Comparison of ENCODE assay signal across 23 mouse cellular contexts in the genomic region with DNA sequence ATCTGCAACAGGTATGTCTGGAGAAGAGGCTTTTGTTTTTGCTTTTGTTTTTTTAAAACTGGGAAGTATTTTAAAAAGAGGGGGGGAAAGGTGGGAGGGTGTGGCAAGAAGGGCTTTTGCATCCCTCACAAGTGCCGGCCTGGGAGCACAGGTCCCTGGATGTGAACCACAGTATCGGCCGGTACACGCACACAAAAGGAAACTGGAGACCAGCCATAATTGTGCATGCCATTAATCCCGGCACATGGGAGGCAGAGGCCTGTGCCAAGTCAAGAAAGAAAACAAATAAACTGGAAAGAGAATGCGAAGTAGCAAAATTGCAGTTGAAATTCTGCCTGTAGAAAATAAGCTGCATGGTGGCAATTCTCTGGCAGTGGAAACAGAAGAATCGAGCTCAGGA. TPM values are rescaled to one million over a fixed set of nuclear protein-coding genes. Genes with fewer than 3 reads are reported as not detected.
A peak's percentile ranks its signal among the peaks of the same experiment; 100 is the strongest.
DNase-seq lines count a peak whose midpoint lies in the region; ATAC-seq and TF ChIP-seq lines count a peak whose summit lies in the region.
"Had no signal": no experiment of that assay in that cellular context is flagged by ENCODE, and none has a peak within 500 bp of the region (broad histone marks: within the 10 kb centered on the region; RNA-seq: fewer than 3 reads in every experiment).

No protein-coding gene starts in this region.

- WGBS in heart, embryonic 11.5 days (ENCODE audit: insufficient replicate concordance) = 93% methylated on average over 7 of the region's 7 CpGs
- 58% methylated on average over 7 of the region's 7 CpGs for WGBS in lung, postnatal 0 days

- no peak for TF ChIP-seq CTCF in layer of hippocampus, adult 2 months (conservative IDR thresholded peaks at IDR 0.05)
- TF ChIP-seq CTCF in lung, postnatal 0 days (IDR thresholded peaks at IDR 0.05) = no peak

- H3K9me3 ChIP-seq in heart, embryonic 11.5 days (replicated peaks; ENCODE audit: control insufficient read depth, low read length) = no peaks in the 10 kb centered on the region
- no peaks in the 10 kb centered on the region for H3K9me3 ChIP-seq in lung, postnatal 0 days (ENCODE audit: low read length)
- H3K9me3 ChIP-seq: embryonic facial prominence, embryonic 10.5 days; embryonic facial prominence, embryonic 12.5 days; forebrain, embryonic 13.5 days; forebrain, embryonic 15.5 days; G1E had no signal

- no peak overlapping the region for H3K4me2 ChIP-seq in heart, embryonic 11.5 days
- no peak overlapping the region for H3K4me2 ChIP-seq in lung, postnatal 0 days (replicated peaks; ENCODE audit: low read depth, low read length)
- H3K4me2 ChIP-seq: embryonic facial prominence, embryonic 12.5 days; forebrain, embryonic 13.5 days; forebrain, embryonic 15.5 days had no signal

- TF ChIP-seq EP300 in lung, postnatal 0 days (IDR thresholded peaks at IDR 0.05) = no peak

- no peaks in the 10 kb centered on the region for H3K27me3 ChIP-seq in heart, embryonic 11.5 days (ENCODE audit: control insufficient read depth, insufficient read depth, low read length)
- H3K27me3 ChIP-seq in lung, postnatal 0 days (replicated peaks; ENCODE audit: insufficient read depth, low read length) = no peaks in the 10 kb centered on the region
- H3K27me3 ChIP-seq: CH12.LX; embryonic facial prominence, embryonic 12.5 days; forebrain, embryonic 13.5 days; forebrain, embryonic 15.5 days; Patski had no signal

- ATAC-seq in heart, embryonic 11.5 days (replicated peaks; ENCODE audit: insufficient number of reproducible peaks, low FRiP score, low TSS enrichment) = no peak
- no peak for ATAC-seq in lung, postnatal 0 days
- ATAC-seq: activated CD4-positive, CD25-positive, alpha-beta regulatory T cell, adult 4 months; CD4-positive, CD25-positive, alpha-beta regulatory T cell, adult 4 months; forebrain, embryonic 13.5 days; forebrain, embryonic 15.5 days; Patski had no signal

- peaks cover 38% of the 10 kb centered on the region for H3K36me3 ChIP-seq in heart, embryonic 11.5 days (ENCODE audit: control insufficient read depth, insufficient read depth, low read length)
- H3K36me3 ChIP-seq in lung, postnatal 0 days (ENCODE audit: insufficient read depth, low read length) = peaks cover 51% of the 10 kb centered on the region

- H3K4me1 ChIP-seq in heart, embryonic 11.5 days (ENCODE audit: control insufficient read depth, insufficient read depth, low read length) = no peaks in the 10 kb centered on the region
- no peaks in the 10 kb centered on the region for H3K4me1 ChIP-seq in lung, postnatal 0 days (ENCODE audit: insufficient read depth, low read depth, low read length)
- H3K4me1 ChIP-seq: embryonic facial prominence, embryonic 10.5 days; embryonic facial prominence, embryonic 12.5 days; forebrain, embryonic 13.5 days; forebrain, embryonic 15.5 days had no signal

- H3K27ac ChIP-seq in heart, embryonic 11.5 days (ENCODE audit: low read depth, low read length) = no peak overlapping the region
- H3K27ac ChIP-seq in layer of hippocampus, adult 2 months = peak overlapping the region; percentile 84
- no peak overlapping the region for H3K27ac ChIP-seq in lung, postnatal 0 days (ENCODE audit: low read length)
- H3K27ac ChIP-seq: embryonic facial prominence, embryonic 10.5 days; embryonic facial prominence, embryonic 12.5 days; forebrain, embryonic 13.5 days; forebrain, embryonic 15.5 days had no signal

- DNase-seq in heart, adult 11 months = peak; percentile 95
- no peak for DNase-seq in layer of hippocampus, adult 2 months (ENCODE audit: low spot score in 2 of 2)
- DNase-seq in layer of hippocampus, adult 9-10 months (ENCODE audit: low spot score) = no peak
- DNase-seq in lung, postnatal 10 days = peak; percentile 25
- no peak for DNase-seq in lung, postnatal 0 days (ENCODE audit: low spot score)
- DNase-seq: adrenal gland, adult 8-10 months; adrenal gland, postnatal 14 days; adrenal gland, postnatal 36 days; B cell, adult 2 months; cerebellum, adult 2 months; cerebellum, adult 9-10 months; cerebellum, postnatal 10 days; cerebellum, postnatal 25 days had no signal

- no peak overlapping the region for H3K4me3 ChIP-seq in heart, embryonic 11.5 days (ENCODE audit: low read depth, low read length)
- H3K4me3 ChIP-seq in layer of hippocampus, adult 2 months = no peak overlapping the region
- no peak overlapping the region for H3K4me3 ChIP-seq in lung, postnatal 0 days (ENCODE audit: low read depth, low read length)
- H3K4me3 ChIP-seq: embryonic facial prominence, embryonic 10.5 days; embryonic facial prominence, embryonic 12.5 days; forebrain, embryonic 13.5 days; forebrain, embryonic 15.5 days had no signal

- H3K9ac ChIP-seq in heart, embryonic 11.5 days (ENCODE audit: low read depth, low read length) = no peak overlapping the region
- no peak overlapping the region for H3K9ac ChIP-seq in lung, postnatal 0 days (replicated peaks; ENCODE audit: low read depth)
- H3K9ac ChIP-seq: embryonic facial prominence, embryonic 12.5 days; forebrain, embryonic 13.5 days; forebrain, embryonic 15.5 days had no signal

RNA-seq across cellular contexts. Expression of a gene that starts 14.9 kb away (rescaled TPM):
- 53.9 and 56.9 TPM in 2 replicates for polyA plus RNA-seq in heart, embryonic 11.5 days (2014; fragmentation: Nextera tagmentation; extraction: Ambion mirVana)
- total RNA-seq in layer of hippocampus, adult 2 months (2021) = 10 to 100 TPM; 43.4 to 47.9 TPM
- 25.4 and 26.7 TPM in 2 replicates for polyA plus RNA-seq in lung, postnatal 0 days (2015; fragmentation: Nextera tagmentation; extraction: Ambion mirVana)

RNA-seq across cellular contexts. Expression of a gene that starts 27.3 kb away (rescaled TPM):
- polyA plus RNA-seq in heart, embryonic 11.5 days (2014; fragmentation: Nextera tagmentation; extraction: Ambion mirVana) = 6.0 and 8.0 TPM in 2 replicates
- total RNA-seq in layer of hippocampus, adult 2 months (2021) = 10 to 100 TPM; 24.8 to 24.9 TPM
- polyA plus RNA-seq in lung, postnatal 0 days (2015; fragmentation: Nextera tagmentation; extraction: Ambion mirVana) = 13.4 and 16.3 TPM in 2 replicates

RNA-seq across cellular contexts. Expression of a gene that starts 38.2 kb away (rescaled TPM):
- 0.08 and 0.17 TPM in 2 replicates for polyA plus RNA-seq in heart, embryonic 11.5 days (2014; fragmentation: Nextera tagmentation; extraction: Ambion mirVana)
- total RNA-seq in layer of hippocampus, adult 2 months (2021) = 1 to 10 TPM; 1.3 to 1.9 TPM
- 0.13 and 0.32 TPM in 2 replicates for polyA plus RNA-seq in lung, postnatal 0 days (2015; fragmentation: Nextera tagmentation; extraction: Ambion mirVana)
- polyA plus RNA-seq: G1E had no signal

Comparison
In these comparisons a context has a peak if more than half of its experiments do, and no peak if none do; other contexts are left out.
1. DNase-seq: peak in heart, adult 11 months (single experiment) and lung, postnatal 10 days (single experiment); none in layer of hippocampus, adult 2 months (0 of 2), layer of hippocampus, adult 9-10 months (single experiment) and lung, postnatal 0 days (single experiment).